Mouse (Mus musculus): Measurements from ENCODE around the gene Impad1. TPM values are rescaled to one million over a fixed set of nuclear protein-coding genes. Genes with fewer than 3 reads are reported as not detected.

The Impad1 gene
- total and polyA plus RNA-seq, 2 experiments from 2014 or later = 41.9 to 142 TPM

DNA sequence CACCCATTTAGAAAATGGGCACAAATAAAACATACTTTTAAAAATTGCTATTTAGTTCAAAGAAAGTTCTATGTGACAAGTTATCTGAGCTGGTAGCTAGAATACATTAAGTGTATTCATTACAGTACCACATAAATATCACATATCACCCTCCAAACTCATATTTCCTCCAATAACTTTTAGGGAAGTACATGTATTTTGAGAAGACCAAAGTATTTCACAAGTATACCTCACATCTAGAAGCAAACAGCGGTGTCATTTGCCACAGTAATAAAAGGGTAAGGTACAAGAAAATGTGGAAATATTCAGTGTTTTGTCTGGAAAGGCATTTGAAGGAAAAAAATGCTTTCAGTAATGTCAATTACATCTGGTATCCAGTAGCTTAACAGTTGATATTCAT is 2.0 kb downstream of the Impad1 start:
- peak overlapping the region; percentile 93 for H3K4me3 ChIP-seq (ENCODE audit: low read depth, low read length)
- TF ChIP-seq CTCF (IDR thresholded peaks at IDR 0.05; ENCODE audit: low read depth) = no peak
- whole genome bisulfite sequencing = 86% methylated on average over 1 of the region's 1 CpGs
- H3K9ac ChIP-seq = peak overlapping the region; percentile 98; the same call in 1 of the 2 replicates
- no peak overlapping the region for H3K27ac ChIP-seq (ENCODE audit: low read depth, low read length)
- DNase-seq = no peak
- H3K4me1 ChIP-seq (ENCODE audit: insufficient read depth) = 0 out of 2 replicates have a peak, but pooled peaks cover 11% of the 10 kb centered on the region
- no peaks in the 10 kb centered on the region for H3K27me3 ChIP-seq (ENCODE audit: insufficient read depth, low read length)
- no peak for ATAC-seq
- peak overlapping the region; percentile 70 for H3K4me2 ChIP-seq (ENCODE audit: low read depth)
- H3K9me3 ChIP-seq (ENCODE audit: low read length) = no peaks in the 10 kb centered on the region
- H3K36me3 ChIP-seq (ENCODE audit: insufficient read depth) = 0 out of 2 replicates have a peak, but pooled peaks cover 2% of the 10 kb centered on the region

DNA sequence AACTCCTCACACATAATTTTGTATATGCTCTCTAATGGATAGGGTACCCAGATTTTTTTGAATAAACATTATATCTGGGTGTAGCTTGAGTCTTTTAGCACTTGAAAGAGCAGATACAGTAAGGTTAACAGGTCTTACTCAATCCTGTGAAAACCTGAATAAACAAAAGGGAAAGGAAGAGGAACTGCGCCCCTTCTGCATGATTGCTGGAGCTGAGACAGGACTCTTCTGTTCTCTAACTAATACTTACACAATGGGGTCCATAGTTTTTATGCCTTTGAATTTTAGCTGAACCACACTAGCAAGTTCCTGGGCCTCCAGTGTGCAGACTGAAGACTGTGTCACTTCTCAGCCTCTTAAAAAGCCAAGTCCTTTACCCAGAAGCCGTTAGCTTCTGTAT is 8.0 kb downstream of the Impad1 start:
- no peak overlapping the region for H3K4me3 ChIP-seq (ENCODE audit: low read depth, low read length)
- TF ChIP-seq CTCF (IDR thresholded peaks at IDR 0.05; ENCODE audit: low read depth) = no peak
- H3K9me3 ChIP-seq (ENCODE audit: low read length) = no peaks in the 10 kb centered on the region
- 84% methylated on average over 2 of the region's 2 CpGs for WGBS
- H3K27ac ChIP-seq (ENCODE audit: low read depth, low read length) = no peak overlapping the region
- ATAC-seq (no peak), DNase-seq (no peak)
- no peaks in the 10 kb centered on the region for H3K27me3 ChIP-seq (ENCODE audit: insufficient read depth, low read length)
- no peaks in the 10 kb centered on the region for H3K4me1 ChIP-seq (ENCODE audit: insufficient read depth)
- no peak overlapping the region for H3K9ac ChIP-seq
- 0 out of 2 replicates have a peak, but pooled peaks cover 2% of the 10 kb centered on the region for H3K36me3 ChIP-seq (ENCODE audit: insufficient read depth)
- no peak overlapping the region for H3K4me2 ChIP-seq (ENCODE audit: low read depth)

- ATAC-seq (no peak), DNase-seq (no peak)
- no peak overlapping the region for H3K9ac ChIP-seq
- no peaks in the 10 kb centered on the region for H3K4me1 ChIP-seq (ENCODE audit: insufficient read depth)
- H3K27me3 ChIP-seq (ENCODE audit: insufficient read depth, low read length) = no peaks in the 10 kb centered on the region
- 0 out of 2 replicates have a peak, but pooled peaks cover 2% of the 10 kb centered on the region for H3K36me3 ChIP-seq (ENCODE audit: insufficient read depth)
- no peak overlapping the region for H3K27ac ChIP-seq (ENCODE audit: low read depth, low read length)
- H3K4me2 ChIP-seq (ENCODE audit: low read depth) = no peak overlapping the region
- TF ChIP-seq CTCF (IDR thresholded peaks at IDR 0.05; ENCODE audit: low read depth) = no peak
- WGBS = 88% methylated on average over 1 of the region's 1 CpGs
- no peaks in the 10 kb centered on the region for H3K9me3 ChIP-seq (ENCODE audit: low read length)
- no peak overlapping the region for H3K4me3 ChIP-seq (ENCODE audit: low read depth, low read length)
Observed at GRCm38 (mm10) chr4:4784305-4784704, 8.8 kb downstream of the Impad1 start.

DNA sequence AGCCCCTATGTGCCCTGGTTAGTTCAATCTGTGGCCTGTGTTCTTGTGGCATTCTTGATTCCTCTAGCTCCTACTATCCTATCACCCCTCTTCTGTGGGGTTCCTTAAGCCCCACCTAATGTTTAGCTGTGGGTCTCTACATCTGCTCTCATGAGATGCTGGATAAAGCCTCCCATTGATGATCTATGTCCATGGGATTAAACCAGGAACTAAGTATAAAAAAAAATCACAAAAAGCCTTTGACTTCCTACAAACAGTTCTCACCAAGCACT is 9.5 kb downstream of the Impad1 start:
- H3K9me3 ChIP-seq (ENCODE audit: low read length) = no peaks in the 10 kb centered on the region
- no peak overlapping the region for H3K4me2 ChIP-seq (ENCODE audit: low read depth)
- ATAC-seq (no peak), DNase-seq (no peak)
- no peaks in the 10 kb centered on the region for H3K4me1 ChIP-seq (ENCODE audit: insufficient read depth)
- H3K27ac ChIP-seq (ENCODE audit: low read depth, low read length) = no peak overlapping the region
- H3K36me3 ChIP-seq (ENCODE audit: insufficient read depth) = 0 out of 2 replicates have a peak, but pooled peaks cover 2% of the 10 kb centered on the region
- no peak for TF ChIP-seq CTCF (IDR thresholded peaks at IDR 0.05; ENCODE audit: low read depth)
- no peak overlapping the region for H3K4me3 ChIP-seq (ENCODE audit: low read depth, low read length)
- H3K9ac ChIP-seq = no peak overlapping the region
- H3K27me3 ChIP-seq (ENCODE audit: insufficient read depth, low read length) = no peaks in the 10 kb centered on the region

DNA sequence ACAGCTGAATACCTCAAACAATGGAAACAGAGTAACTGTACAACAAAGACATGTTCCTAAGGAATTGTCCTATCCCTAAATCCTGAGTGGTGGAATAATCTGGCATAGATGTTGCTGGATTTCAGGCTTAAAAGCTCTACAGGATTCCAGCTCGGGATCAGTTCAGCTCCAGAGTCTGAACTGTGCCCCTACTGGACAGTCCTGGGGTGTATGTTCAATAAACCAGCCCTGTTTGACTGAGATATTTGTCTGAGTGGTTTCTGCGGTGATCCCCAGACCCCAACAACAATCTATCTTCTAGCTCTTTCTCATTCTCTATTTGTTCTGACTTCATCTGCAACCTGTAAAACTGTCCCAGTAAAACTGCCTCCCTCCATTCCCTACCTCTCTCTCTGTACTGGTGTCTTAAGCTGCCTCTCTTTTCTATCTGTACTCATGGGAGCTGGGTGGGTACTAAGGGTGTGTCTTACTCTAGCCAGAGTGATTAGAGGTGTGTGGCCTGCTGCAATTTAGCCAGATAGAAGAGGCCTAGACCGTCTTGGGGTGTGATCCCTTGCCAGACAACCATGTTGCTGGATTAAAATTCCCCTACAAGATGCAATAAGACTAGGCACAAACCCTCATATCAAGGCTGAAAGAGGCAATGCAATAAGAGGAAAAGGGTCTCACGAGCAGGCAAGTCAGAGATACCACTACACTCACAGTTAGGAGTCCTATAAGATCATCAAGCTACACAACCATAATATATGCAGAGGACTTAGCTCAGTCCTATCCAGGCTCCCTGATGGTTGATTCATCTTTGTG is 10.1 kb downstream of the Impad1 start:
- Histone ChIP-seq H3K9me3 (ENCODE audit: low read length) (no peaks in the 10 kb centered on the region), H3K9ac (no peak overlapping the region), H3K4me3 (ENCODE audit: low read depth, low read length) (no peak overlapping the region), H3K4me1 (ENCODE audit: insufficient read depth) (no peaks in the 10 kb centered on the region), H3K4me2 (ENCODE audit: low read depth) (no peak overlapping the region), H3K27ac (ENCODE audit: low read depth, low read length) (no peak overlapping the region), H3K36me3 (ENCODE audit: insufficient read depth) (0 out of 2 replicates have a peak, but pooled peaks cover 2% of the 10 kb centered on the region), H3K27me3 (ENCODE audit: insufficient read depth, low read length) (no peaks in the 10 kb centered on the region)
- ATAC-seq (no peak), DNase-seq (no peak)
- 96% methylated on average over 4 of the region's 4 CpGs for WGBS
- no peak for TF ChIP-seq CTCF (IDR thresholded peaks at IDR 0.05; ENCODE audit: low read depth)

GRCm38 (mm10) chr4:4779265-4779770 is 13.8 kb downstream of the Impad1 start:
- TF ChIP-seq CTCF (IDR thresholded peaks at IDR 0.05; ENCODE audit: low read depth) = no peak
- H3K36me3 ChIP-seq (ENCODE audit: insufficient read depth) = peaks cover 15% of the 10 kb centered on the region
- no peak overlapping the region for H3K27ac ChIP-seq (ENCODE audit: low read depth, low read length)
- no peak overlapping the region for H3K9ac ChIP-seq
- ATAC-seq (peak; percentile 82), DNase-seq (peak; percentile 46)
- no peaks in the 10 kb centered on the region for H3K4me1 ChIP-seq (ENCODE audit: insufficient read depth)
- H3K4me2 ChIP-seq (ENCODE audit: low read depth) = no peak overlapping the region
- H3K27me3 ChIP-seq (ENCODE audit: insufficient read depth, low read length) = no peaks in the 10 kb centered on the region
- no peak overlapping the region for H3K4me3 ChIP-seq (ENCODE audit: low read depth, low read length)
- H3K9me3 ChIP-seq (ENCODE audit: low read length) = no peaks in the 10 kb centered on the region

GRCm38 (mm10) chr4:4771523-4772114 is 21.5 kb downstream of the Impad1 start:
- peak; percentile 46 for DNase-seq
- H3K27ac ChIP-seq (ENCODE audit: low read depth, low read length) = no peak overlapping the region
- no peaks in the 10 kb centered on the region for H3K4me1 ChIP-seq (ENCODE audit: insufficient read depth)
- WGBS = 74% methylated on average over 2 of the region's 2 CpGs
- H3K36me3 ChIP-seq (ENCODE audit: insufficient read depth) = peaks cover 27% of the 10 kb centered on the region
- ATAC-seq = peak; percentile 51
- H3K4me2 ChIP-seq (ENCODE audit: low read depth) = no peak overlapping the region
- no peak overlapping the region for H3K4me3 ChIP-seq (ENCODE audit: low read depth, low read length)
- no peaks in the 10 kb centered on the region for H3K27me3 ChIP-seq (ENCODE audit: insufficient read depth, low read length)
- no peaks in the 10 kb centered on the region for H3K9me3 ChIP-seq (ENCODE audit: low read length)
- peak; percentile 69 for TF ChIP-seq CTCF (IDR thresholded peaks at IDR 0.05; ENCODE audit: low read depth)
- no peak overlapping the region for H3K9ac ChIP-seq
